Mouse (Mus musculus): Measurements from ENCODE around the gene Lnx2. TPM values are rescaled to one million over a fixed set of nuclear protein-coding genes. Genes with fewer than 3 reads are reported as not detected.
A peak's percentile ranks its signal among the peaks of the same experiment; 100 is the strongest.

Gene Lnx2
- polyA plus RNA-seq, 1 experiment from 2014 or later = 14.4 TPM

DNA sequence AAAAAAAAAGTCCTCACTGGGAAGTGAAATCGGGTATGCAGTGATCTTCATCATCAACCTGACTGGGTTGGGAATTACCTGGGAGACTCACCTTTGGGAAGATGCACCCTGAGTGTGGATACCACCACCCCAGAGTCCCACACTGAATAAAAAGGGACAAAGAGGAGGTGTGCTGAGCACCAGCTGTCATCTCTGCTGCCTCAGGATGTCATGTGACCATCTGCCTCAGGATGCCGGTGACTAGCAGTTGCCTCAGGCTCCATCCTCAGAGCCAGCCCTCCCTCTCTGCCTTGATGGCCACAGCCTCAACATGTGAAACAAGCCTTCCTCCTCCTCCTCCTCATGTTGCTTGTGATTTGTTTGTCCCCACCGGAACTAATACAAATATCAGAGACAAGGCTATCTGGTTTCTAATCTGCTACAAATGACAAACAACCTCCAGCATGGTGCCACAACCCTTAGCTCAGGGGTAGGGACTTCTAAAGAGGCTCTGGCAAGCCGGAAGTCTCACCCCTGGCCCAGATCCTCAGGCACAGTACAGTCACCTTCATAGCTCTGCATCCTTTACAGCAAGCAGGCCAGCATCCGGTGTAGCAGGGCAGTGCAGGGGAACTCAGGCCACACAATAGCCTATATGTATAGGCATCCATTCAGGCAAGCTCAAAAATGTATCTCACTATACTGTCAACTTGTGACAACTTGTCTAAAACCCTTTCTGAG, 54.7 kb downstream of the Lnx2 start:
- H3K9me3 ChIP-seq (ENCODE audit: control insufficient read depth, low read length) = no peaks in the 10 kb centered on the region
- H3K36me3 ChIP-seq (ENCODE audit: control insufficient read depth, insufficient read depth, low read length) = peaks cover 33% of the 10 kb centered on the region
- no peaks in the 10 kb centered on the region for H3K4me1 ChIP-seq (ENCODE audit: control insufficient read depth, insufficient read depth, low read length)
- 69% methylated on average over 5 of the region's 5 CpGs for WGBS
- H3K4me2 ChIP-seq (replicated peaks; ENCODE audit: low read depth, low read length) = no peak overlapping the region
- ATAC-seq (ENCODE audit: low FRiP score, low TSS enrichment) = no peak
- H3K4me3 ChIP-seq (ENCODE audit: low read length) = no peak overlapping the region
- H3K27ac ChIP-seq (ENCODE audit: low read depth, low read length) = no peak overlapping the region
- H3K27me3 ChIP-seq (ENCODE audit: control insufficient read depth, insufficient read depth, low read length) = no peaks in the 10 kb centered on the region
- no peak overlapping the region for H3K9ac ChIP-seq (ENCODE audit: low read depth, low read length)

DNA sequence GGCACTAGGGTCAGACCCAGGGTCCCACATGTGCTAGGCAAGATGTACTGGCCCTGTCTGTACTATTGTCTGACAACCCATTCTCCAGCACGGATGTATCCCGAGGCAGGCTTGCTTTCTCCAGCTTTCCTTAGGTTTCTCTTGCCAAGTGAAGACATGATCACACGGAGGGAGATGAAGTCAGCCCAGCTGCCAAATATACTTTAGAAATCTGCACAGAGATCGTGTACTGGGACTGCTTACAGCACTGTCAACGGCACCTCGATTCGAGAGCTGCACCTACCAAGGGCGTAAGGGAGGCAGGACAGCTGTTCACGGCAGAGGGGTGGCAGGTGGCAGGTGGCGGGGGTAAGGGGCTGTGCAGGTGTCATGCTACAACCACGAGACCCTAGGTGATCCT, 55.8 kb downstream of the Lnx2 start:
- Histone ChIP-seq H3K27ac (ENCODE audit: low read depth, low read length) (no peak overlapping the region), H3K27me3 (ENCODE audit: control insufficient read depth, insufficient read depth, low read length) (no peaks in the 10 kb centered on the region), H3K9me3 (ENCODE audit: control insufficient read depth, low read length) (no peaks in the 10 kb centered on the region), H3K4me3 (ENCODE audit: low read length) (no peak overlapping the region), H3K4me1 (ENCODE audit: control insufficient read depth, insufficient read depth, low read length) (no peaks in the 10 kb centered on the region), H3K9ac (ENCODE audit: low read depth, low read length) (no peak overlapping the region), H3K4me2 (replicated peaks; ENCODE audit: low read depth, low read length) (no peak overlapping the region), H3K36me3 (ENCODE audit: control insufficient read depth, insufficient read depth, low read length) (peaks cover 33% of the 10 kb centered on the region)
- 89% methylated on average over 11 of the region's 11 CpGs for WGBS
- ATAC-seq (ENCODE audit: low FRiP score, low TSS enrichment) = no peak

DNA sequence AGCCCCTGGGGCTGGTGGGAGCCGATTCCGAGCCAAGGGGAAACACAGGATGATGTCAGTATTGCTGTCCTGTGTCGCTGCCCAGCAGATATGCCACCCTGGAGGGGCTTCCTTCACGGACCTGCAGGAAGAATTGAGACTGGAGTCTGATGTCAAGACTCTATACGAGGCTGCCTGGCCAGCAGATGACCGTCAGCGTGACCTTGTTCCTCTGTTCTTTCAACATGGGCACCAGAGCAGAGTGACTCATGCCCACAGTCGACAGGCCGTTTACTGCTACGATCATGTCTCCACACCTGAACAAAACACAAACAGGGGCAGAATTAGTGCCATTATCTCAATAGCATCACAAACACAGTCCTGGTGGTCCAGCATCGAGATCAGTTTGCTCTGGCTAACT, 57.6 kb downstream of the Lnx2 start:
- no peak overlapping the region for H3K9ac ChIP-seq (ENCODE audit: low read depth, low read length)
- H3K9me3 ChIP-seq (ENCODE audit: control insufficient read depth, low read length) = no peaks in the 10 kb centered on the region
- no peaks in the 10 kb centered on the region for H3K4me1 ChIP-seq (ENCODE audit: control insufficient read depth, insufficient read depth, low read length)
- H3K27me3 ChIP-seq (ENCODE audit: control insufficient read depth, insufficient read depth, low read length) = no peaks in the 10 kb centered on the region
- H3K4me2 ChIP-seq (replicated peaks; ENCODE audit: low read depth, low read length) = no peak overlapping the region
- no peak overlapping the region for H3K27ac ChIP-seq (ENCODE audit: low read depth, low read length)
- ATAC-seq (ENCODE audit: low FRiP score, low TSS enrichment) = no peak
- H3K4me3 ChIP-seq (ENCODE audit: low read length) = no peak overlapping the region
- H3K36me3 ChIP-seq (ENCODE audit: control insufficient read depth, insufficient read depth, low read length) = peaks cover 30% of the 10 kb centered on the region
- 82% methylated on average over 11 of the region's 11 CpGs for WGBS

DNA sequence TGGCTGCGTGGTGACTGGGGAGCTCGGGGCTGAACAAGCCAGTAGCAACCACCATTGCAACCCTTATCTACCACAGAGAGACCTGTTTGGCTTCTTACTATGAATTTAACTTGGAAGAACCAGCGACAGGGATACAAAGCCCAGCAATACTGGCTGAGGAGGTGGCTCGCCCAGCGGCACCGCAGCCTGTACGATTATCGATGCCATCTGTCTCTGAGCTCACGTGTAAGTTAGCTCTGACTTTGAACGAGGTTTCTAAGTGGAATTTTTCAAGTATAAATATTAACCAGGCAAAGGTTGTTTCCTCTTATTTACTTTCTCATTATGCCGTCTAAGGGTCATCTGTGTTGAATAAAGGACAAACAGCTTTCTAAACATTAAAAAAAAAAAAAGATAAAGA, 58.9 kb downstream of the Lnx2 start:
- no peak overlapping the region for H3K9ac ChIP-seq (ENCODE audit: low read depth, low read length)
- 79% methylated on average over 11 of the region's 11 CpGs for WGBS

DNA sequence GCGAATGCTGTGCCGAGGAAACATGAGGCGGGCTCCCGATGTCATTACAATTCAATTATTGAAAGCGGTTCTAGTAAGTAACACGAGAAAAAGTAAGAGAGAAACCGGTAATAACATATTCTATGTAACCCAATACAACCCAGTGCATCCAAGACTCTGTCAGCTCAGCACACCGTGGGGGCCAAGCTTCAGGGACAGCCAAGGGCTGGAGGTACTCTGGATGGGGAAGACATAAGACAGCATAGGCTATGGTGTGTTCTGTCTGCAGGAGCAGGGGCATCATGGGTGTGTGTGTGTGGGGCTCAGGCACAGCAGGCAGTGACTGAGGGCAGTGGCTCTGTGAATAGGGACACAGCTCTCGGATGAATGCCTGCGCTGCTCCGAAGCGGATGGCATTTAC, 59.8 kb downstream of the Lnx2 start:
- Histone ChIP-seq H3K27ac (ENCODE audit: low read depth, low read length) (no peak overlapping the region), H3K27me3 (ENCODE audit: control insufficient read depth, insufficient read depth, low read length) (no peaks in the 10 kb centered on the region), H3K36me3 (ENCODE audit: control insufficient read depth, insufficient read depth, low read length) (peaks cover 24% of the 10 kb centered on the region), H3K9me3 (ENCODE audit: control insufficient read depth, low read length) (no peaks in the 10 kb centered on the region), H3K4me1 (ENCODE audit: control insufficient read depth, insufficient read depth, low read length) (no peaks in the 10 kb centered on the region), H3K4me2 (replicated peaks; ENCODE audit: low read depth, low read length) (no peak overlapping the region), H3K4me3 (ENCODE audit: low read length) (no peak overlapping the region), H3K9ac (ENCODE audit: low read depth, low read length) (no peak overlapping the region)
- WGBS = 51% methylated on average over 12 of the region's 12 CpGs
- ATAC-seq (ENCODE audit: low FRiP score, low TSS enrichment) = peak; percentile 74; the same call in 1 of the 2 replicates

More for the DNA sequence above, 58.9 kb downstream of the Lnx2 start:
- no peaks in the 10 kb centered on the region for H3K27me3 ChIP-seq (ENCODE audit: control insufficient read depth, insufficient read depth, low read length)
- H3K9me3 ChIP-seq (ENCODE audit: control insufficient read depth, low read length) = no peaks in the 10 kb centered on the region
- no peak overlapping the region for H3K27ac ChIP-seq (ENCODE audit: low read depth, low read length)
- H3K4me2 ChIP-seq (replicated peaks; ENCODE audit: low read depth, low read length) = no peak overlapping the region
- no peak for ATAC-seq (ENCODE audit: low FRiP score, low TSS enrichment)
- H3K4me3 ChIP-seq (ENCODE audit: low read length) = no peak overlapping the region
- H3K4me1 ChIP-seq (ENCODE audit: control insufficient read depth, insufficient read depth, low read length) = no peaks in the 10 kb centered on the region
- peaks cover 24% of the 10 kb centered on the region for H3K36me3 ChIP-seq (ENCODE audit: control insufficient read depth, insufficient read depth, low read length)

DNA sequence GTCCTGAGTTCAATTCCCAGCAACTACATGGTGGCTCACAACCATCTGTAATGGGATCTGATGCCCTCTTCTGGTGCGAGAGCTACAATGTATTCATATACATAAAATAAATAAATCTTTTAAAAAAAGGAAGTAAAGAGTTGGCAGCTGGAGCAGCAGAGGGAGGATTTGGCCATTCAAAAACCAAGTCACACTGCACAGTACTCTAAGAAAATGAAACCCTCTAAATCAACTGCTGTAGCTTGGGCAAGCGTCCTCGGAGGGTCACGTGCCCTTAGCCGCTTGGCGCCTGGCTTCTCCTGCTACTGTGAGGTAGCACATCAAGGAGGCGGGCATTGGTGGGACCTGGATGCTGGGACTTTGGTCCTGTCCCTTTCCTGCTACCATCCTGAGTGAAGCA, 61.2 kb downstream of the Lnx2 start:
- ATAC-seq (ENCODE audit: low FRiP score, low TSS enrichment) = no peak
- H3K27ac ChIP-seq (ENCODE audit: low read depth, low read length) = no peak overlapping the region
- H3K27me3 ChIP-seq (ENCODE audit: control insufficient read depth, insufficient read depth, low read length) = no peaks in the 10 kb centered on the region
- H3K4me3 ChIP-seq (ENCODE audit: low read length) = no peak overlapping the region
- no peak overlapping the region for H3K4me2 ChIP-seq (replicated peaks; ENCODE audit: low read depth, low read length)
- peaks cover 20% of the 10 kb centered on the region for H3K36me3 ChIP-seq (ENCODE audit: control insufficient read depth, insufficient read depth, low read length)
- no peaks in the 10 kb centered on the region for H3K9me3 ChIP-seq (ENCODE audit: control insufficient read depth, low read length)
- 77% methylated on average over 7 of the region's 7 CpGs for WGBS
- H3K4me1 ChIP-seq (ENCODE audit: control insufficient read depth, insufficient read depth, low read length) = no peaks in the 10 kb centered on the region
- H3K9ac ChIP-seq (ENCODE audit: low read depth, low read length) = no peak overlapping the region

DNA sequence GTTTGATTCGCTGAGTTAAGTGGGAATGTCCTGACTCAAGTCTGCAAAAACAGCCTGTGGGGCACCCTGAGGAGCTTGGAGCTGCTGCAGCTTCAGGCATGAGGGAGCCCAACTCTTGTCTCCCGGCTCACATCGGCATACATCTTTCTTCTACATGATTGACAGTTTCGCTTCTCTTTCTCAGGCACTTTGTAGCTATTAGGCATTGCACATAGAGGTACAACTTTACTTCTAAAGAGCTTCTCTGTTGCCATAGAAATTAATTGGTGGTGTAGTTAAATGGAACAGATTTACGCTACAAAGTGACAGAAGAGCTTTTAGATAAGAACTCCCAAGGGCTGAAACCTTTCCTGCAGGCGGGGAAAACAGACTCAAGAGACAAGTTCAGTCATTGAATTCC, 62.5 kb downstream of the Lnx2 start:
- H3K9me3 ChIP-seq (ENCODE audit: control insufficient read depth, low read length) = no peaks in the 10 kb centered on the region
- H3K36me3 ChIP-seq (ENCODE audit: control insufficient read depth, insufficient read depth, low read length) = peaks cover 10% of the 10 kb centered on the region; the same call in 1 of the 2 replicates
- H3K4me1 ChIP-seq (ENCODE audit: control insufficient read depth, insufficient read depth, low read length) = no peaks in the 10 kb centered on the region
- no peak overlapping the region for H3K27ac ChIP-seq (ENCODE audit: low read depth, low read length)
- no peaks in the 10 kb centered on the region for H3K27me3 ChIP-seq (ENCODE audit: control insufficient read depth, insufficient read depth, low read length)
- H3K9ac ChIP-seq (ENCODE audit: low read depth, low read length) = no peak overlapping the region
- no peak overlapping the region for H3K4me3 ChIP-seq (ENCODE audit: low read length)
- no peak overlapping the region for H3K4me2 ChIP-seq (replicated peaks; ENCODE audit: low read depth, low read length)
- WGBS = 41% methylated on average over 6 of the region's 6 CpGs
- no peak for ATAC-seq (ENCODE audit: low FRiP score, low TSS enrichment)

DNA sequence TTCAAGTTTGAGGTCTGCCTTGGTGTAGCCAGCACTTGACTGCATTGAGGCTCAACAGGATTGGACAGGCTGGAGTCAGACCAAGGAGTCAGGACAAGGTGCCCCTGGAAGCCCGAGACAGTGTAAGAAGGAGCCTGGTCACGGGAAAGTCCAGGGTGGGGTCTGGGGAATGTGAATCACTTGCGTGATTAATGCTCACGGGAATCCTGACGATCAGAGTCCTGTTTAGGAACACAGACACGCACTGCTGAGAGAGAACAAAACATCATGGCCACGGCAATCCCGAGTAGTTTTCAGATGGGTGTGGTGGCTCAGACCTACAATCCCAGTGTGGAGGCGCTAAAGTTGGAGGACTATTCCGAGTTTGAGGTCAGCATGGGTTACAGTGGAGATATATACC, 65.1 kb downstream of the Lnx2 start:
- Histone ChIP-seq H3K4me2 (replicated peaks; ENCODE audit: low read depth, low read length) (no peak overlapping the region), H3K4me3 (ENCODE audit: low read length) (no peak overlapping the region), H3K27me3 (ENCODE audit: control insufficient read depth, insufficient read depth, low read length) (no peaks in the 10 kb centered on the region), H3K27ac (ENCODE audit: low read depth, low read length) (no peak overlapping the region), H3K9ac (ENCODE audit: low read depth, low read length) (no peak overlapping the region), H3K9me3 (ENCODE audit: control insufficient read depth, low read length) (no peaks in the 10 kb centered on the region), H3K36me3 (ENCODE audit: control insufficient read depth, insufficient read depth, low read length) (no peaks in the 10 kb centered on the region), H3K4me1 (ENCODE audit: control insufficient read depth, insufficient read depth, low read length) (no peaks in the 10 kb centered on the region)
- WGBS = 82% methylated on average over 10 of the region's 10 CpGs
- ATAC-seq (ENCODE audit: low FRiP score, low TSS enrichment) = no peak

DNA sequence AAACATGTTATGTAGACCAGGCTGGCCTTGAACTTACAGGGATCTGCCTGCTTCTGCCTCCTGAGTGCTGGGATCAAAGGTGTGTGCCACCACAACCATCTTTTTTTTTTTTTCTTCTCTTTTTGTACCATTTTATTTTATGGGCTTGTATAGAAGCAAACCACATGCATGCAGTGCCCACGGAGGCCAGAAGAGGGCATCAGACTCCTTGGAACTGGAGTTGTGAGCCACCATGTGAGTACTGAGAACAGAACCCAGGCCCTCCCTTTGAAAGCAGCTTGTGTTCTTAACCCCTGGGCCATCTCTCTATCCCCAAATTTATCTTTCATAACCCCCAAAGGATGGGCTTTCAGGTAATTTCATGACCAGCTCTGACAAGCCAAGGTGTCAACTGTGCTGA, 73.1 kb downstream of the Lnx2 start:
- no peak for ATAC-seq (ENCODE audit: low FRiP score, low TSS enrichment)
- 54% methylated on average over 1 of the region's 1 CpGs for WGBS
- H3K27me3 ChIP-seq (ENCODE audit: control insufficient read depth, insufficient read depth, low read length) = no peaks in the 10 kb centered on the region
- peaks cover 8% of the 10 kb centered on the region; the same call in 1 of the 2 replicates for H3K9me3 ChIP-seq (ENCODE audit: control insufficient read depth, low read length)
- H3K9ac ChIP-seq (ENCODE audit: low read depth, low read length) = no peak overlapping the region
- no peak overlapping the region for H3K4me2 ChIP-seq (replicated peaks; ENCODE audit: low read depth, low read length)
- no peaks in the 10 kb centered on the region for H3K4me1 ChIP-seq (ENCODE audit: control insufficient read depth, insufficient read depth, low read length)
- no peak overlapping the region for H3K27ac ChIP-seq (ENCODE audit: low read depth, low read length)
- H3K36me3 ChIP-seq (ENCODE audit: control insufficient read depth, insufficient read depth, low read length) = no peaks in the 10 kb centered on the region
- H3K4me3 ChIP-seq (ENCODE audit: low read length) = no peak overlapping the region

All from kidney, embryonic 14.5 days (tissue).